Mouse (Mus musculus): ENCODE measurements around the gene Robo1.

DNA sequence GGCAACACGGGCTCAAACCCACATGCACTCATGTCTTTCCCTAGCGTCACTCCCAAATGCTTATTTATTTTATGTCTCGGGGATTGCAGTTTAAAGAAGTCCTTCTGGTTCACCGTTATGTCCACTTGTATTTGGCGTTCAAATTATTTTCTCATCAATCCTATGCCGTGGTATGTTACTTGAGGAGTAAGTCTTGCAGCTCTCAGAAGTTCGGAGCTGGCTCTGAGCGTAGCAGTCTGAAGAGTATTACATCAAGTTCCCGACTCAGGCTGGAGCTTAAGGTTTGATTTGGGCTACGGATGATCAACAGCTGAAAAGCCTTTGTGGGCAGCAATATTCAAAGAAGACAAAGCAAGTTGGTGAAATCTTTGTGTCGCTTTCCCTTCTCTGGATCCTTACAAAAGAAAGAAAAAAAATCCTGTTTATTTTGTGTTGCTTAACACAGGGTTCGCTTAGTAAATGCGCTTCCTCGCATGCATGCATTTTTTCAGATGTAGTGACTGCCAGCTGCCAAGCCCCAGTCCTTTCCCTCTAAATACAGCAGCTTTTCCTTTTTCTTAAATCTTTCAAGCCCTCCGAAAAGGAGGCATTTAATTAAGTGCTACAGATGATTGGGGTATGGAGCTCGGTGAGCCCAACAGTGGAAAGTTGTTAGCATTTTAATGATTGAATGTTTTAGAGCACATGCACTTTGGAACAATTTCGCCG, 136.5 kb downstream of the Robo1 start:
- no peak for TF ChIP-seq CTCF (IDR thresholded peaks at IDR 0.05; ENCODE audit: low read depth, low read length)
- TF ChIP-seq POLR2A (IDR thresholded peaks at IDR 0.05; ENCODE audit: insufficient read depth, low read length): no peak
